Mouse (Mus musculus): Measurements from ENCODE around the gene Myo18a. TPM values are rescaled to one million over a fixed set of nuclear protein-coding genes. Genes with fewer than 3 reads are reported as not detected.
A peak's percentile ranks its signal among the peaks of the same experiment; 100 is the strongest.

The Myo18a gene
- total and polyA plus RNA-seq, 2 experiments from 2014 or later = 35.0 to 82.0 TPM

GRCm38 (mm10) chr11:77806218-77806617 is 43.2 kb downstream of the Myo18a start:
- no peak for DNase-seq (ENCODE audit: low spot score)
- ATAC-seq (ENCODE audit: low FRiP score) = no peak
- Histone ChIP-seq H3K36me3 (ENCODE audit: insufficient read depth, low read length) (no peaks in the 10 kb centered on the region), H3K27me3 (ENCODE audit: insufficient read depth, low read length) (no peaks in the 10 kb centered on the region), H3K4me2 (ENCODE audit: low read depth, low read length, poor library complexity, severe bottlenecking) (no peak overlapping the region), H3K4me3 (ENCODE audit: low read depth, low read length) (no peak overlapping the region), H3K9ac (replicated peaks; ENCODE audit: low read length, poor library complexity, severe bottlenecking) (no peak overlapping the region), H3K9me3 (ENCODE audit: low read length) (no peaks in the 10 kb centered on the region), H3K27ac (ENCODE audit: low read depth, low read length) (no peak overlapping the region), H3K4me1 (ENCODE audit: insufficient read depth, low read length) (peaks cover 16% of the 10 kb centered on the region; the same call in 1 of the 2 replicates)
- 19% methylated on average over 2 of the region's 2 CpGs for WGBS
- TF ChIP-seq CTCF (IDR thresholded peaks at IDR 0.05) = peak; percentile 38

GRCm38 (mm10) chr11:77806855-77807254 is 43.8 kb downstream of the Myo18a start:
- TF ChIP-seq CTCF (IDR thresholded peaks at IDR 0.05) = no peak
- Histone ChIP-seq H3K36me3 (ENCODE audit: insufficient read depth, low read length) (no peaks in the 10 kb centered on the region), H3K4me1 (ENCODE audit: insufficient read depth, low read length) (peaks cover 16% of the 10 kb centered on the region; the same call in 1 of the 2 replicates), H3K9me3 (ENCODE audit: low read length) (no peaks in the 10 kb centered on the region), H3K27ac (ENCODE audit: low read depth, low read length) (no peak overlapping the region), H3K27me3 (ENCODE audit: insufficient read depth, low read length) (no peaks in the 10 kb centered on the region), H3K9ac (replicated peaks; ENCODE audit: low read length, poor library complexity, severe bottlenecking) (no peak overlapping the region), H3K4me2 (ENCODE audit: low read depth, low read length, poor library complexity, severe bottlenecking) (no peak overlapping the region), H3K4me3 (ENCODE audit: low read depth, low read length) (no peak overlapping the region)
- DNase-seq (ENCODE audit: low spot score) (no peak), ATAC-seq (ENCODE audit: low FRiP score) (no peak)
- 84% methylated on average over 6 of the region's 6 CpGs for WGBS

GRCm38 (mm10) chr11:77808051-77808465 is 45.0 kb downstream of the Myo18a start:
- TF ChIP-seq CTCF (IDR thresholded peaks at IDR 0.05) = no peak
- Histone ChIP-seq H3K27ac (ENCODE audit: low read depth, low read length) (0 out of 2 replicates have a peak overlapping the region, but pooled peaks have one; percentile 18), H3K36me3 (ENCODE audit: insufficient read depth, low read length) (no peaks in the 10 kb centered on the region), H3K9ac (replicated peaks; ENCODE audit: low read length, poor library complexity, severe bottlenecking) (0 out of 2 replicates have a peak overlapping the region, but pooled peaks have one; percentile 33), H3K4me1 (ENCODE audit: insufficient read depth, low read length) (peaks cover 16% of the 10 kb centered on the region; the same call in 1 of the 2 replicates), H3K27me3 (ENCODE audit: insufficient read depth, low read length) (no peaks in the 10 kb centered on the region), H3K4me2 (ENCODE audit: low read depth, low read length, poor library complexity, severe bottlenecking) (no peak overlapping the region), H3K4me3 (ENCODE audit: low read depth, low read length) (no peak overlapping the region), H3K9me3 (ENCODE audit: low read length) (no peaks in the 10 kb centered on the region)
- ATAC-seq (ENCODE audit: low FRiP score) = no peak
- DNase-seq (ENCODE audit: low spot score) = no peak
- 19% methylated on average over 5 of the region's 5 CpGs for WGBS

DNA sequence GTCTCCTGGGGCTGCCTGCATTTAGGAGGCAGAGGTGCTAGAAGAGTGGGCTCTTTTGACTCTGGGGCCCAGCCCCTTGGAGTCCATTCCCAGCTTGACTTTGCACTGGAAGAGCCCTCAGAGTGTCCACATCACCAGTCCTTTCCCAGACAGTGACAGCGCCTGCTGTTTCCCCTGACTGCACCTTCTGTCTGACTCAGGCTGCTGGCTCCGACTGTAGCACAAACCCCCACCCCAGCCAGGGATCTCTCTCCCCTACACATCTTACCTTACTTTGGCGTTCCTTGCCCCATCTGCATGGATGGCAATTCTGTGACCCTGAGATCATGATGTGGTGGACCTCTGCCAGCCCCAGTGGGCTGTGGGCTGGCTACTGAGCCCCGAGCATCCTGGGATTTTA is 46.2 kb downstream of the Myo18a start:
- Histone ChIP-seq H3K9ac (replicated peaks; ENCODE audit: low read length, poor library complexity, severe bottlenecking) (no peak overlapping the region), H3K4me1 (ENCODE audit: insufficient read depth, low read length) (peaks cover 16% of the 10 kb centered on the region; the same call in 1 of the 2 replicates), H3K9me3 (ENCODE audit: low read length) (no peaks in the 10 kb centered on the region), H3K4me2 (ENCODE audit: low read depth, low read length, poor library complexity, severe bottlenecking) (no peak overlapping the region), H3K27me3 (ENCODE audit: insufficient read depth, low read length) (no peaks in the 10 kb centered on the region), H3K4me3 (ENCODE audit: low read depth, low read length) (no peak overlapping the region), H3K36me3 (ENCODE audit: insufficient read depth, low read length) (no peaks in the 10 kb centered on the region), H3K27ac (ENCODE audit: low read depth, low read length) (no peak overlapping the region)
- no peak for TF ChIP-seq CTCF (IDR thresholded peaks at IDR 0.05)
- WGBS = 72% methylated on average over 4 of the region's 4 CpGs
- ATAC-seq (ENCODE audit: low FRiP score) (no peak), DNase-seq (ENCODE audit: low spot score) (no peak)

DNA sequence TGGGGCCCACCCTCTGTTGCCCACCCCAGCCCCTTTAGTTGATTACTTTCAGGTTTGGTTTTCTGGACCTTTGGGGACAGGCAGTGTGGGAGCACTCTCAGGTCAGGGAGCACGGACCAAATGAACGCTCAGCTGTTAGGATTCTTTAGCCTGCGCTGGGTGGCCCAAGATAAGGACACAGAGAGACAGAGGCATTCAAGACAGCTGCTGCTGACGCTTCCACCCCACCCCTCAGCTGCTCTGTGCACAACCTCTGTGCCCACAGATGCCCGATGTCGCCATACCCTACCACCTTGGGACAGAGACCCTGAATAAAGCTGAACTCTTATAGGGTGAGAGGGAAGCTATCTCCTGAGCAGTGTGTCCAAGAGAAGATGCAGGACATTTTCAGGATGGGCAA is 47.0 kb downstream of the Myo18a start:
- Histone ChIP-seq H3K27me3 (ENCODE audit: insufficient read depth, low read length) (no peaks in the 10 kb centered on the region), H3K36me3 (ENCODE audit: insufficient read depth, low read length) (no peaks in the 10 kb centered on the region), H3K27ac (ENCODE audit: low read depth, low read length) (no peak overlapping the region), H3K4me1 (ENCODE audit: insufficient read depth, low read length) (peaks cover 16% of the 10 kb centered on the region; the same call in 1 of the 2 replicates), H3K4me2 (ENCODE audit: low read depth, low read length, poor library complexity, severe bottlenecking) (no peak overlapping the region), H3K9ac (replicated peaks; ENCODE audit: low read length, poor library complexity, severe bottlenecking) (no peak overlapping the region), H3K4me3 (ENCODE audit: low read depth, low read length) (no peak overlapping the region), H3K9me3 (ENCODE audit: low read length) (no peaks in the 10 kb centered on the region)
- ATAC-seq (ENCODE audit: low FRiP score) = no peak
- WGBS = 94% methylated on average over 6 of the region's 6 CpGs
- no peak for TF ChIP-seq CTCF (IDR thresholded peaks at IDR 0.05)
- DNase-seq (ENCODE audit: low spot score) = no peak

GRCm38 (mm10) chr11:77813969-77814368 is 50.9 kb downstream of the Myo18a start:
- no peak overlapping the region for H3K27ac ChIP-seq (ENCODE audit: low read depth, low read length)
- no peaks in the 10 kb centered on the region for H3K9me3 ChIP-seq (ENCODE audit: low read length)
- 71% methylated on average over 2 of the region's 2 CpGs for WGBS
- H3K27me3 ChIP-seq (ENCODE audit: insufficient read depth, low read length) = no peaks in the 10 kb centered on the region
- no peak overlapping the region for H3K4me3 ChIP-seq (ENCODE audit: low read depth, low read length)
- H3K9ac ChIP-seq (replicated peaks; ENCODE audit: low read length, poor library complexity, severe bottlenecking) = no peak overlapping the region
- peaks cover 14% of the 10 kb centered on the region for H3K36me3 ChIP-seq (ENCODE audit: insufficient read depth, low read length)
- 0 out of 2 replicates have a peak, but pooled peaks cover 2% of the 10 kb centered on the region for H3K4me1 ChIP-seq (ENCODE audit: insufficient read depth, low read length)
- TF ChIP-seq CTCF (IDR thresholded peaks at IDR 0.05) = no peak
- ATAC-seq (ENCODE audit: low FRiP score) (no peak), DNase-seq (ENCODE audit: low spot score) (no peak)
- no peak overlapping the region for H3K4me2 ChIP-seq (ENCODE audit: low read depth, low read length, poor library complexity, severe bottlenecking)
